Mouse (Mus musculus) mouse embryonic stem cell (cell line): ENCODE results near the gene Kcnip4.

Source experiments
- in situ Hi-C, 2 experiments: fragments of 300-500 bp; cut with MboI; formaldehyde crosslinking; loops; 1 replicate in 1 of 2; 3 replicates in 1 of 2; pipeline ENCODE4 v1.14.3; 2019 to 2020; ENCODE audit warnings: low sequenced_read_pairs in 2 of 2, low pct_unique_long_range_greater_than_20kb in 1 of 2, mixed read lengths in 1 of 2; ENCODE audit not compliant: unreplicated experiment in 1 of 2

Gene Kcnip4

DNA sequence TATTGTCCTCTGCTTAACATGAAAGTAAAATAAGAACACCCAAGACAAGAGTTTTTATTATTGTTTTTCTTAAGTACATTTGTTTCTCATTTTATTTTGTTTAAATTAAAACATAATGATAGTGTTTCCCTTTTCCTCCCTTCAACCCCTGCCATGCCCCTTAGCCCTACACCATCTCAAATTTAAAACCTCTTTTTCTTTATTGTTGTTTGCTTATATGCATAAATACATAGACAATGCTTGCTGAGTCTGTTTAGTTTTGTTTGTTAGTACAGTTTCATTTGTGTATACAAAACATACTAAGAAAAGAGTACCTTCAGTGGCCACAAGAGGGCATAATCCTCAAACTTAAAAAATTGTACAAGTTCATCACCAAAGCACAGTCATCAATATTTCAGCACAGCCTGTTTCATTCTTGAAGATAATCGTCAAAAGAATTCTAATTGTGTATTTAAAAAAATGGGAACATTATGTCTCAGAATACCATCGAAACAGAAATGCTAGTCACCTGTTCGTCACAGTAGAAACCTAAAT lies 154.1 kb downstream of the Kcnip4 start:
- in situ Hi-C loops = loop anchor here (25.0 kb wide), 1 partner anchor 592 kb away; no protein-coding TSS in a partner anchor

DNA sequence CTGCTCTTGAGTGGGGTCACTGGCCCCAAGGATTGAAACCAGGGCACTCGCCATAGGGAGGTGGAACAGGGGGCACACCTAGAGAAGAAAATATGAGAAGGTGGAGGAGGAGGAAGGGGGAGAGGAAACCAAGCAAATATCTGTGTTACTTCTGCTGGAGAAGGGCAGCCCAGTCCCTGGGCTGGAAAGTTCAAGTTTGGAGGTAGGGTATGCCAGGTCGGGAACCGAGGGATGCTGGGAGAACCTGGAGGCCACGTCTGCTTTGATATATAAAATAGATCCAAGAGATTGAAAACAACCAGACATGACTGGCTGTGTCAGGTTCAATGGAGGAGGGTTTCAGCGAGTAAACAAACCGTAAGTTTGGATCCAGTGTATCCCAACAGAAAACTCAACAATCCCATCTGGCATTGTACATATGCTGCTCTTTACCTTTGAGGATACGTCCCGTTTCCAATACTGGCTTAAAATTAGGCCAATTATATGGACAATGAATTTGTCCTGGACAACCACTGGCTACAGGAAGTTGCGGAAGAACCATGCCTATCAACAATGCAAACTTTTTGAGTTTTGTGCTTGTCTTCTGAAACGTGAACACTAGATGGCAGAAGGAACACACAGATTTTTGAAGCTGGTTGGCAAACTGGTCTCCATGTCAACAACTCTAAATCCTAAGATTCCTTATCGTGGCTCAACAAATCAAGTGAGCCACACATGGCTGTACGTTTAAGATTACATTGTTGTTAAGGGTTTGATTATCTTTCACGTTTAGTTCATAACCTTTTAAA lies 155.9 kb downstream of the Kcnip4 start:
- in situ Hi-C loops = loop anchor here (25.0 kb wide), 1 partner anchor 593 kb away; no protein-coding TSS in a partner anchor

DNA sequence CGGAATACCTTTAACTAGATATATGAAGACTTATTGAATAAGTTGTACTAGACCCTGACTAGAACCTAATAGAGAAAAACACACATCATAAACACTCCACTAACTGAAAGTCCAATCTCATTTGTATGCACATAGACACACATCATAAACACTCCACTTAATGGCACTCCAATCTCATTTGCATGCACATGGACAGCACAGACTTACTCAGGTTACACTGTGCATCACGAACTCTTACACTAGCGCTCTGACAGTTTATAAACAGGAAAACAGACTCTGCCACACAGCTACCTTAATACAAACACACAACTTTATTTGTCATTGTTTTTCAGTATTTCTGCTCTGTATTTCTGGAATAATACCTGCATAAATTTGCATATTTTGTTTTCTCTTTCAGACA lies 168.3 kb downstream of the Kcnip4 start:
- in situ Hi-C loops = loop anchor here (10.0 to 25.0 kb wide), 2 partner anchors 262 to 606 kb away; no protein-coding TSS in a partner anchor

DNA sequence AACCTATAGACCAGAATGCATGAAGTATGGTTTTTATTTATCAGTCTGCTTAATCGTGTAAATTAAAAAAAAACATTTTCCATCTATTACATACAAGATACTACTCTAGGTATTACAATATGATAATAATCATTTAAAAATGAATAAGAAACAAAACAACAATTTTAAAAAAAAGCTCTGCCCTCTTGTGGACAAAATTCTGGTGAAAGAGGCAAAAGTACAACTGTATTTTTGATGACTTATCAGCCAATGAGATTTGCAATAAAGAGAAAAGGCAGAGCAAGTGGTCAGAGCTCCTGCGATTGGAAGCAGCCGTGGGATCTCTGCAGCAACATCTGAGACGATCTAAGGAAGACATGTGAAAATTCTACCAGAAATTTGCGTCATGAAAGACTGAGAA lies 172.6 kb downstream of the Kcnip4 start:
- in situ Hi-C loops = loop anchor here (10.0 to 25.0 kb wide), 2 partner anchors 257 to 610 kb away; no protein-coding TSS in a partner anchor

DNA sequence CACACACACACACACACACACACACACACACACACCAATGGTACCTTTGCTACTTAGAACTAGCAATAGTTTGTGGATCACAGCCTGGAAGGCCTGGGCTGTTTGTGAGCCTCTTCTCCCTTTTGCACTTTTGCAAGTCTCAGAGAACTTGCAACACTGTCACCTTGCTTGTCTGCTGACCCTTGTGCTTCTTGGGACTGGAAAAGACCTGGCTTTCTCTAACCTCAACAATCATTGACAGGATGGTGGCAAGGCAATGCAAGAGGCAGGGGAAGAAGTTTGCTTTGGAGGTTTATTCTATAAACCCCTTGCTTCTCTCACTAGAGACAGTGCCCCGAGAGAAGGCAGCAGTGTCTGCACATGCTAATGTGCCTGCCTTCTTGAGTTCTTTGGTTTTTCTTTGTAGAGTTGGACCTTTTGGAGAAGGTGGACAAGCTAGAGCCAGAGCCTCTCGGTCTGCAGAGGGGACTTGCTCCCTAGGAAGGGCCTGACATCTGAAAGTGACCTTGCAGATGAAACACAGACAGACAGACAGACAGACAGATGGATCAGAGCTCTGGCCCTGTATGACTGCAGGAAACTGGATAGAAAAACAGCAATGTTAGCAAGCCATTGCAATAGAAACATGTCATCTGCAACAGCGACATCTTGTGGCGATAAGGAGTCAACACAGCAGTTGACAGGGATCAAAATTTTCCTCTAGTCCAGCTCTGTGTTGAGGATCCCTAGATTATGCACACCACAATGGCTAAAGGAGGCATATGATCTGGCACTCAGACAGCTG lies 174.4 kb downstream of the Kcnip4 start:
- in situ Hi-C loops = loop anchor here (10.0 to 25.0 kb wide), 2 partner anchors 256 to 612 kb away; no protein-coding TSS in a partner anchor

DNA sequence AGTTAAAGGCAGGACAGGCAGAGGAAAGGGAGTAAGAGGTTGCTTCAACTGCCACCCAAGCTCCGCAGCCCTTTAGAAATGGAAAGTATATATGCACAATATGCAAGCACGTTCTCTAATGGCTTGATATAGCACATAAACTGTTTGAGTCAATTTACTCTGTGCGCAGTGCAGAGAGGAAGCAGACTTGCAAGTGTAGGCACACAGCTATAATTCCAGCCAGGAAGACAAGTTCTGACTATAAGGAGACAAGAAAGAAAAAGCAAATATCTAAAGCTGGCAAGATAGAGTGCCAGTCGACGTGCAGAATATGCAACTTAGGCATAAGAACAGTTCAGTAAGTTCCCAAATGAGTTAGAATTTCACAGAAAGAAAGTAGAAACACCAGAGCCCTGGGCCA lies 175.2 kb downstream of the Kcnip4 start:
- in situ Hi-C loops = no loop called here

DNA sequence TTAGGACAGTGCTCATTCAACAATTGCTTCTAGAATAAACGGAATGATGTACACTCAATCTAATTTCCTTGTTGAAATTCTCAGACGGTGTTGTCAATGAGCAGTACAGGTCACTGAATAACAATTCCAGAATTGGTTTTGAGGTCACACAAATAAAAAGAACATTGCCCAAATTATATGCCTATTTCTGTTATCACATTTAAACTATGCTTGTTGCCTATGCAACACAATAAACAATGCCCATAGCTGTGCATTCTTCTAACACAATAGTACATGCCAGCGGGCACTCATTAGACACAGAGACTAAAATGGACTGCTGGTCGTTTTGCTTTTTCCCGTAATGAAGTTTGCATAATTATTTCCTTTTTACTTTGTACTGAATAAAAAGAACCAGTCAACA lies 176.2 kb downstream of the Kcnip4 start:
- in situ Hi-C loops = no loop called here

DNA sequence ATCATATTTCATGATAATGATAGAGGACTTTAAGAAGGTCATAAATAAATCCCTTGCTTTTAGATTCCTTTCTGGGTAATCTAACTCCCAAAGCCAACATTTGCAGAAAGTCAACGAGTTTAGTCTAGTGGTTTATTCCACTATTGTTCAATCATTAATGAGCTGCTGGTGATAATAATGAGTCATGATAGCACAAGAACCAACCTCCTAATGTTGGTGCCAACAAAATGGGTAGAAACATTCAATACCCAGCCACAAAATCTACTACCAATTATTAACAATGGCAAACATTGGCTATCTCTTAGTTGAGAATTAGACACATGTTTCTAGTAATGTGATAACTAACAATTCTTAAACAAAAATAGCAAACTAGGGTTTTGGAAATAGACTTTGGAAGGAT lies 180.1 kb downstream of the Kcnip4 start:
- in situ Hi-C loops = no loop called here

DNA sequence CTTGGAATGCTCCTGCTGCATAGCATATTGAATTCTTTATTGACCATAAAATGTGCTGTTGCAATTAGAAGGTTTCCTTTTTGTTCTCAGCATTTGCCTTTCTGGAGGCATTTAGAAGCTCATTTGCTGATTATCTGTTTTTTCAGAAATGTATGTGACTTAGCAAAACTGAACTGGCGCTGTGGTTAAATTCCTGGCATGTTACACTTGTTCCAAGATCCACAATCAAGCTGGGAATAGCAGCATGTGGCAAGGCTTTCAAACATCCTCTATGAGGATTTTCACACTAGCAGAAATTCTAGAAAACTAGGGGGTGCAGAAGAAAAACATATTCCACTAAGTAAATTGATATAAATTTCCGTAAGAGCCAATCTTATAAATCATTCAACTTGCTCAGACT lies 187.5 kb downstream of the Kcnip4 start:
- in situ Hi-C loops = no loop called here

DNA sequence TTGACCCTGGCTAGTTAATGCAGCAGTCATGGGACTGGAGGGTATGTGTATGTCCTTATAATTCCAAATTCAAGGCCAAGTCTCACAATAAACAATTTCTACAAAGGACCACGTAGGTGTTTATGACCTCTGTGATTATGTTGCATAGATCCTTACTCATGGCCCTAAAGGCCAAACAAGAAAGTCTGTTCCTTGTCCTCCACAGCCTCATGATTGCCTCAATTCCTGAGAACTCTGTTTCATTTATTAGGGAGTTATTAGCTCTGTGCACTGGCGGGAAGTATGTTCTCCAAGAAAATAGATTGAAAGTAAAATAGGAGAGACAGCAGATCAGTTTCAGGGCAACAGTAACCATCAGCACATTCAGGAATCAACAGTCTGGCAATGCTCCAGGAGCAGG lies 191.6 kb downstream of the Kcnip4 start:
- in situ Hi-C loops = no loop called here

DNA sequence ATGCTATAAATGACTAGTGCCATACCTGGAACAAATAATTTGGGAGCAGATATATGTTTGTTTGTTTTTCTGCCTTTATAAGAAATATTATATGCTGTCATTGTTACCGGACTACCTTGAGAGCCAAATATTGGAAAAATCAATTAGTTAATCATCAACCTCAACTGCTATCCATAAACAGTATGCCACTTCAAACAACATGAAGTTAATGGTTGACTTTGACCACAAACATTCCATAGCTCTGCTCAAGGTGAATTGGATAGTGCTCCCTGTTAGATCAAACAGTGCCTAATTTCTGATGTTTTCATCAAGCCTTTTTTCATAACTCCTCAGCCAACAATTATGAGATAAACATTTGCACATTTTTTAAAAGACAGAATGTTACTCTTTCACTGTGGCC lies 195.7 kb downstream of the Kcnip4 start:
- in situ Hi-C loops = no loop called here

DNA sequence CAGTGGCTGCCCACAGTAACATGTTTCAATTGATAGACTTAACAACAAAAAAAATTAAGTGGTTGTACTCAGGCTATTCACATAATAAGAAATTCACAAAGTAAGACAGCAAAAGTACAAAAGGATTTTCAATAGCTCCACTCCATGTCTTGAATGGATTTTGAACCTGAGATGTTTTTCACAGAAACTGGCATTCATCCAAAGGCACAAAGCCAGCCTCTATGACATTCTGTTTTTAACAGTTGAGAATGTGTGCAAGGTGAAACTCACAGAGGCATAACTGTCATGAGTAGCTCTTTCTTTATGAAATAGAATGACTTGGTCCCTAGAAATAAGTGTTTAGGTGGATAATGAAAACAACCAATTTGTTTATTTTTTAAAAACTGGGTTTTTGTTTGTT lies 206.0 kb downstream of the Kcnip4 start:
- in situ Hi-C loops = no loop called here

DNA sequence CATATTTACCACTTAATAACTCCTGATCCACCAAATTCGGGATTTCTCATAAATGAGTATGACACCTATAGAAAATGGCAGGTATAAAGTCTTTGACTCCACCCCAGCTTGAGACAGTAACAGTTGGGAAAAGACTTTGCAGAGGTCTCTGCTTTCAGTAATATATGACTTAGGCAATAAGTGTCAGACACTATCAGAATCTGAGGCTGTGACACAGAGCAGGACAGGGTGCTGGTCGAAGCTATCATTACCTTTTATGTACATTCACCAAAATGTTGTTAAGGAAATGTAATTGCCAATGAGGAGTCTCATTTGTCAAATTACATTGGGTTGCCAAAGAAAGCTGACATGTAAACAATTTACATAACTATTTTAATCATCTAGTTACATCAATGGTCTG lies 206.8 kb downstream of the Kcnip4 start:
- in situ Hi-C loops = no loop called here

DNA sequence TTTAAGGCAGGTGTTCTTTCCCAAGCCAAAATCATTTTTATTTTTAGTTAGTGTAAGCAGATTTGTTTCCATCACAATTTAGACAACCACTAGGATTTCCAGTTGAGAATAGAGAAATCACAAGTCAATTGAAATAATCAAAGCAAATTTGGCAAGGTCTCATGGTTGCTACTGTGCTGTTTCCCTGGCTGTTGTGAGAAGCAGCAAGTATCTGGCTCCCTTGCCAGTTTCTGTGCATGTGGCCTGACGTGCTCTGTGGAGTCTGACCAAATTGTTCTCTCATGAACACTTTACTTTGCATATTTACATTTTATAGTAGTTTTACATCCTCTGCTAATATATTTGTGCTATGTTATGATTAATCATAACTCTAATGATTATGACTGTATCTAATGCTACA lies 217.9 kb downstream of the Kcnip4 start:
- in situ Hi-C loops = no loop called here

DNA sequence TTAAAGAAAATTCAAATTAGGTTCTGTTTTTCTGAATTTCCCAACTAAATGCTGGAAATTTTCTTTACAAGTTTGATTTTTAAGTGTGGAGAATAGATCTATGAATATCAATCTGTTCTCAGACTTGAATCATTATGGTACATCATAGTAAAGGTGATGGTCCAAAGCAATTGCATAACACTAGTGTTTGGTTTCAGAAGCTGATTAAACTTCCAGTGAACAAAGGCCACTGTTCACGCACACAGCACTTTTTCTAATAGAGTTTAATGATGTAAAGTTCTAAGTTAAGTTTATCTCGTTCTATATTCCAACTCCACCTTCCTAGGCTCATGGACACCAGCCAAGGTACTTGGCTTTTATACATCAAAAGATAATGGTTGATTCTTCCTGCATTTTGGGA lies 219.4 kb downstream of the Kcnip4 start:
- in situ Hi-C loops = no loop called here

DNA sequence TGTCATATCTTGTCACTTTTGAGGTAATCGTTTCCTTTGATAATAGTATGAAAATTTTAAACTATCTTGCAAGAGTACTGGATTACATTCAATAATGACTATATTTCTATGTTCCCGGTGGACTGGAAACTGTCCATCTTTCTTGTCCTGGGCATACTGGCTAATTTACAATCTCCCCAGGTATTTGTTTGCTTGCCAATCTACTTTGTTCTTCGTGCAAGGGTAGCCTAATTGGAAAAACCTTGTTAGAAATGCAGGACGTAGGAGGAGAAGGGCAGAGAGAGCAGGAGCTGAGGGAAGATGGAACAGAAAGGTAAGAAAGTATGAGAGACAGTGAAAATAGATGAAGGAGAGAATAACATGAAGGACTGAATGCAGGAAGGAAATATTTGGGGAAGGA lies 226.1 kb downstream of the Kcnip4 start:
- in situ Hi-C loops = no loop called here

DNA sequence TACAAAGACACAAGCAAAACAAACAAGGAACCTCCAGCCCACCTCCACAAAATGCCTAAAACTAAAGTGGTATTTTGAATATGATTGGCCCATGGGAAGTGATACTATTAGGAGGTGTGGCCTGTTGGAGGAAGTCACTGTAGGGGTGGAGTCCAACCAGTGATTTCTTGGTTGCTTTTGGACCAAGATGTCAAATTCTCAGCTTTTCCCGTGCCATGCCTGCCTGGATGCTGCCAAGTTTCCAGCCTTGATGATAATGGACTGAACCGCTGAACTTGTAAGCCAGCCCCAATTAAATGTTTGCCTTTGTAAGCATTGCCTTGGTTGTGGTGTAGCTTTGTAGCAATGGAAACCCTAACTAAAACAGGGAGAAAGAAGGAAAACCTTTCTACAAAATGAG lies 232.3 kb downstream of the Kcnip4 start:
- in situ Hi-C loops = no loop called here

DNA sequence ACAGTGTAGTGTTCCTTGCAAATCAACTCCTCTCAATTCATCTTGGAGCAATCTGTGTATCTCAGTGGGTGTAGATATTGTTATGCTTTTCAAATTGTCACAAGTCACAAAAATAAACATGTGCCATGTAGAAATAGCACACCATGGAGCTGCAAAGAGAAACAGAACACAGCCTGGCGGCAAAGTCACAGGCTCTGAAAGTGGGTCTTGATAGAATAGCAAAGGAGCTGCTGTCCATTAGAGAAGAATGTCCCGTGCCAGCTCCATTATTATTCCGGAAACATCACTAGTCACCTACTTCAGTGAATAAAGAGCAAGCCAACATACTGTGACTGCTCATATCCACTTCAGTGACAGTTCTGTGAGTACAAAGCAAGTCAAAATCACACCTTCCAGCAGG lies 232.9 kb downstream of the Kcnip4 start:
- in situ Hi-C loops = no loop called here

DNA sequence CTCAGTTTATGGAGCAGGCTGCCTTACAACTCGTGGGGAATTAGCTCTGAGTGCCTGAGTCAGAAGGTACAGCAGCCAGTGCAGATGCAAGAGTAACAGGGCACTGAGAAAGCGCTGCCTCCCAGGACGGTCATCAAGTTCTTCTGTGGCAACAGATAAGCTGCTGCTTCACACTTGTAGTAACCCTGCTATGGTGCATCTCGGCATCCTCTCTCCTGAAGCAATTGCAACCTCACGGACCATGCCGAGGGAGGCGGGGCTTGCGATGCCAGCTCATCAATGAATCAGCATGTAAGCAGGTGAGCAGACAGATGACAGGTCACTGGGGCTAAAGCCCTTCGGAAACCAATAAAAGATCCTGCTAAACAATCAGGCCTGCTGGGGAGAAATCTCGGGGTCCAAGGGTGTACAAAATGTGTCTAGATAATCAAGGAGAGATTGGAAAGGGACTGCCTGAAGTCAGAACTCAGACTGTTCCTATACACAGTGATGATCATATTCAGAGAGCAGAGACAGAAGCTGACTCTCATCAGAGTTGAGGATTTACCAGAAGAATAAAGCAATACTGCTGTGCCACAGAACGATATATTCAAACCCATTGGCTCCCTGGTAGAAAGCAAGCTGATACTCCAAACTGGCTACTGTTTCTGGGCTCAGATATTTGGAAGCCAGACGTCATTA lies 239.1 kb downstream of the Kcnip4 start:
- in situ Hi-C loops = no loop called here
